Mouse (Mus musculus) limb, embryonic 13.5 days (tissue): ENCODE measurements at regions not wholly inside any gene's neighbourhood (a gene's known extent, or its start where the extent isn't known, plus 50 kb on each side); places are given as distances from the start of the nearest gene placed in this dataset.

Source experiments
- ATAC-seq: fragments of 200-750 bp; cut with Nextera tagmentation; 2 replicates; pipeline ENCODE4 v1.8.0; 2017; ENCODE audit warnings: low read depth, moderate number of reproducible peaks, moderate TSS enrichment; ENCODE audit not compliant: low FRiP score
- H3K27ac ChIP-seq: fragments of 300-500 bp; sonication (generic); 2 replicates; pipeline ENCODE4 v1.5.1; 2015; ENCODE audit warnings: inconsistent platforms, mild to moderate bottlenecking, moderate library complexity
- H3K27me3 ChIP-seq: fragments of 300-500 bp; sonication (generic); 2 replicates; pipeline ENCODE4 v1.6.1; 2015; ENCODE audit warnings: mild to moderate bottlenecking, inconsistent platforms
- H3K36me3 ChIP-seq: fragments of 300-500 bp; sonication (generic); 2 replicates; pipeline ENCODE4 v1.6.1; 2015; ENCODE audit warnings: inconsistent platforms, mild to moderate bottlenecking, moderate library complexity
- H3K4me1 ChIP-seq: fragments of 300-500 bp; sonication (generic); 2 replicates; pipeline ENCODE4 v1.6.1; 2015; ENCODE audit warnings: inconsistent platforms
- H3K4me2 ChIP-seq: fragments of 300-500 bp; sonication (generic); replicated peaks from 2 replicates; pipeline ENCODE4 v1.6.1; 2015; ENCODE audit warnings: inconsistent platforms, mild to moderate bottlenecking, moderate library complexity
- H3K4me3 ChIP-seq: fragments of 300-500 bp; sonication (generic); 2 replicates; pipeline ENCODE4 v1.5.1; 2015; ENCODE audit warnings: moderate library complexity, mild to moderate bottlenecking, inconsistent platforms
- H3K9ac ChIP-seq: fragments of 300-500 bp; sonication (generic); 2 replicates; pipeline ENCODE4 v1.6.1; 2015; ENCODE audit warnings: mild to moderate bottlenecking, inconsistent platforms
- H3K9me3 ChIP-seq: fragments of 300-500 bp; sonication (generic); 2 replicates; pipeline ENCODE4 v1.6.1; 2016; ENCODE audit warnings: inconsistent platforms
- WGBS: fragments of 180-500 bp; shearing (Covaris S2); methylation state at CpG from one replicate; pipeline ENCODE4 v1.1.7; 2015; 5-methylcytosine and 5-hydroxymethylcytosine counted together

- 88% methylated on average over 6 of the region's 6 CpGs for WGBS
- Histone ChIP-seq H3K4me1 (peaks cover 15% of the 10 kb centered on the region), H3K27me3 (no peaks in the 10 kb centered on the region), H3K9me3 (no peaks in the 10 kb centered on the region), H3K4me2 (no peak overlapping the region), H3K36me3 (no peaks in the 10 kb centered on the region), H3K27ac (no peak overlapping the region), H3K4me3 (no peak overlapping the region), H3K9ac (no peak overlapping the region)
- no peak for ATAC-seq
These were observed 139.8 kb downstream of the Fgf18 start for GRCm38 (mm10) chr11:33007366-33007765.

- Histone ChIP-seq H3K27ac (peak overlapping the region; percentile 55; the same call in 1 of the 2 replicates), H3K9ac (peak overlapping the region; percentile 45; the same call in 1 of the 2 replicates), H3K4me3 (no peak overlapping the region), H3K4me1 (peaks cover 15% of the 10 kb centered on the region), H3K9me3 (no peaks in the 10 kb centered on the region), H3K4me2 (peak overlapping the region; percentile 25; the same call in 1 of the 2 replicates), H3K27me3 (no peaks in the 10 kb centered on the region), H3K36me3 (no peaks in the 10 kb centered on the region)
- ATAC-seq = peak; percentile 76
- WGBS = 12% methylated on average over 4 of the region's 4 CpGs
These were observed 142.0 kb downstream of the Fgf18 start for GRCm38 (mm10) chr11:33005183-33005582.

- H3K27ac ChIP-seq = peak overlapping the region; percentile 55; the same call in 1 of the 2 replicates
- H3K4me1 ChIP-seq = peaks cover 15% of the 10 kb centered on the region
- no peaks in the 10 kb centered on the region for H3K36me3 ChIP-seq
- ATAC-seq = no peak
- H3K9ac ChIP-seq = no peak overlapping the region
- 52% methylated on average over 11 of the region's 11 CpGs for WGBS
- no peak overlapping the region for H3K4me3 ChIP-seq
- peak overlapping the region; percentile 25; the same call in 1 of the 2 replicates for H3K4me2 ChIP-seq
- no peaks in the 10 kb centered on the region for H3K27me3 ChIP-seq
- H3K9me3 ChIP-seq = no peaks in the 10 kb centered on the region
These were observed 142.6 kb downstream of the Fgf18 start for GRCm38 (mm10) chr11:33004603-33005002.

- Histone ChIP-seq H3K27me3 (no peaks in the 10 kb centered on the region), H3K9me3 (no peaks in the 10 kb centered on the region), H3K4me1 (peaks cover 3% of the 10 kb centered on the region), H3K36me3 (no peaks in the 10 kb centered on the region), H3K4me3 (no peak overlapping the region), H3K4me2 (no peak overlapping the region), H3K9ac (no peak overlapping the region), H3K27ac (no peak overlapping the region)
- ATAC-seq = no peak
- 78% methylated on average over 4 of the region's 4 CpGs for WGBS
These were observed 147.4 kb downstream of the Fgf18 start for GRCm38 (mm10) chr11:32999684-33000255.

- H3K4me1 ChIP-seq = no peaks in the 10 kb centered on the region
- no peaks in the 10 kb centered on the region for H3K9me3 ChIP-seq
- ATAC-seq = no peak
- H3K9ac ChIP-seq = no peak overlapping the region
- H3K4me3 ChIP-seq = no peak overlapping the region
- no peaks in the 10 kb centered on the region for H3K27me3 ChIP-seq
- no peak overlapping the region for H3K4me2 ChIP-seq
- H3K27ac ChIP-seq = no peak overlapping the region
- 79% methylated on average over 14 of the region's 14 CpGs for WGBS
- H3K36me3 ChIP-seq = no peaks in the 10 kb centered on the region
These were observed 148.3 kb downstream of the Fgf18 start for GRCm38 (mm10) chr11:32998687-32999605.

GRCm38 (mm10) chr11:32994391-32994790, 152.8 kb downstream of the Fgf18 start:
- no peak for ATAC-seq
- Histone ChIP-seq H3K36me3 (no peaks in the 10 kb centered on the region), H3K4me2 (no peak overlapping the region), H3K9ac (no peak overlapping the region), H3K9me3 (no peaks in the 10 kb centered on the region), H3K27me3 (no peaks in the 10 kb centered on the region), H3K4me1 (no peaks in the 10 kb centered on the region), H3K27ac (no peak overlapping the region), H3K4me3 (no peak overlapping the region)
- 69% methylated on average over 4 of the region's 4 CpGs for whole genome bisulfite sequencing

GRCm38 (mm10) chr11:32993439-32993838, 153.8 kb downstream of the Fgf18 start:
- H3K9me3 ChIP-seq = no peaks in the 10 kb centered on the region
- no peaks in the 10 kb centered on the region for H3K36me3 ChIP-seq
- H3K4me1 ChIP-seq = no peaks in the 10 kb centered on the region
- H3K4me2 ChIP-seq = no peak overlapping the region
- no peak overlapping the region for H3K9ac ChIP-seq
- ATAC-seq = no peak
- no peaks in the 10 kb centered on the region for H3K27me3 ChIP-seq
- no peak overlapping the region for H3K4me3 ChIP-seq
- no peak overlapping the region for H3K27ac ChIP-seq
- 90% methylated on average over 8 of the region's 8 CpGs for WGBS

GRCm38 (mm10) chr11:32991036-32991616, 156.1 kb downstream of the Fgf18 start:
- Histone ChIP-seq H3K27me3 (no peaks in the 10 kb centered on the region), H3K9me3 (no peaks in the 10 kb centered on the region), H3K27ac (no peak overlapping the region), H3K4me3 (no peak overlapping the region), H3K4me1 (no peaks in the 10 kb centered on the region), H3K36me3 (no peaks in the 10 kb centered on the region), H3K9ac (no peak overlapping the region), H3K4me2 (no peak overlapping the region)
- 79% methylated on average over 5 of the region's 5 CpGs for WGBS
- no peak; the same call in 1 of the 2 replicates for ATAC-seq

- ATAC-seq = no peak
- no peaks in the 10 kb centered on the region for H3K36me3 ChIP-seq
- H3K9me3 ChIP-seq = no peaks in the 10 kb centered on the region
- H3K4me3 ChIP-seq = no peak overlapping the region
- no peaks in the 10 kb centered on the region for H3K27me3 ChIP-seq
- H3K4me2 ChIP-seq = no peak overlapping the region
- no peaks in the 10 kb centered on the region for H3K4me1 ChIP-seq
- no peak overlapping the region for H3K27ac ChIP-seq
- H3K9ac ChIP-seq = no peak overlapping the region
- WGBS = 78% methylated on average over 12 of the region's 12 CpGs
These were observed 157.0 kb downstream of the Fgf18 start for GRCm38 (mm10) chr11:32990201-32990600.

- H3K4me1 ChIP-seq = peaks cover 7% of the 10 kb centered on the region
- 93% methylated on average over 7 of the region's 7 CpGs for WGBS
- H3K27me3 ChIP-seq = no peaks in the 10 kb centered on the region
- no peak overlapping the region for H3K4me2 ChIP-seq
- no peak overlapping the region for H3K27ac ChIP-seq
- H3K36me3 ChIP-seq = no peaks in the 10 kb centered on the region
- no peak overlapping the region for H3K4me3 ChIP-seq
- H3K9me3 ChIP-seq = peaks cover 2% of the 10 kb centered on the region; the same call in 1 of the 2 replicates
- no peak overlapping the region for H3K9ac ChIP-seq
- ATAC-seq = no peak
These were observed 154.5 kb upstream of the Smim23 start for GRCm38 (mm10) chr11:32978899-32979298.

GRCm38 (mm10) chr11:32976572-32976971, 152.2 kb upstream of the Smim23 start:
- H3K4me3 ChIP-seq = no peak overlapping the region
- no peaks in the 10 kb centered on the region for H3K27me3 ChIP-seq
- peaks cover 25% of the 10 kb centered on the region for H3K4me1 ChIP-seq
- no peak overlapping the region for H3K27ac ChIP-seq
- 93% methylated on average over 2 of the region's 2 CpGs for WGBS
- H3K9me3 ChIP-seq = peaks cover 2% of the 10 kb centered on the region; the same call in 1 of the 2 replicates
- no peak for ATAC-seq
- H3K9ac ChIP-seq = no peak overlapping the region
- H3K4me2 ChIP-seq = no peak overlapping the region
- H3K36me3 ChIP-seq = no peaks in the 10 kb centered on the region

- Histone ChIP-seq H3K27ac (peak overlapping the region; percentile 69), H3K36me3 (no peaks in the 10 kb centered on the region), H3K4me1 (peaks cover 28% of the 10 kb centered on the region), H3K4me3 (no peak overlapping the region), H3K27me3 (no peaks in the 10 kb centered on the region), H3K9ac (0 out of 2 replicates have a peak overlapping the region, but pooled peaks have one; percentile 31), H3K4me2 (no peak overlapping the region), H3K9me3 (no peaks in the 10 kb centered on the region)
- ATAC-seq = peak; percentile 66; the same call in 1 of the 2 replicates
- WGBS = 34% methylated on average over 4 of the region's 4 CpGs
These were observed 149.0 kb upstream of the Smim23 start for GRCm38 (mm10) chr11:32973453-32973852.
